Mouse (Mus musculus) midbrain, embryonic 16.5 days (tissue): ENCODE results near the gene Hs6st3. TPM values are rescaled to one million over a fixed set of nuclear protein-coding genes. Genes with fewer than 3 reads are reported as not detected.

Experiments
- ATAC-seq: fragments of 200-750 bp; cut with Nextera tagmentation; 2 replicates; pipeline ENCODE4 v1.8.0; 2017; ENCODE audit warnings: moderate TSS enrichment
- H3K27ac ChIP-seq: fragments of 300-500 bp; sonication (generic); 2 replicates; pipeline ENCODE4 v1.5.1; 2014; ENCODE audit warnings: mild to moderate bottlenecking, low read length, mixed read lengths
- H3K27me3 ChIP-seq: fragments of 300-500 bp; sonication (generic); 2 replicates; pipeline ENCODE4 v1.6.1; 2014; ENCODE audit warnings: low read depth, low read length, mixed read lengths; ENCODE audit not compliant: control insufficient read depth, insufficient read depth
- H3K36me3 ChIP-seq: fragments of 300-500 bp; sonication (generic); 2 replicates; pipeline ENCODE4 v1.6.1; 2014; ENCODE audit warnings: mild to moderate bottlenecking, low read length, moderate library complexity, mixed read lengths; ENCODE audit not compliant: control insufficient read depth, insufficient read depth
- H3K4me1 ChIP-seq: fragments of 300-500 bp; sonication (generic); 2 replicates; pipeline ENCODE4 v1.6.1; 2014; ENCODE audit warnings: mild to moderate bottlenecking, low read length, mixed read lengths; ENCODE audit not compliant: control insufficient read depth, insufficient read depth
- H3K4me2 ChIP-seq: fragments of 300-500 bp; sonication (generic); 2 replicates; pipeline ENCODE4 v1.6.1; 2014; ENCODE audit warnings: mild to moderate bottlenecking, low read length, mixed read lengths
- H3K4me3 ChIP-seq: fragments of 300-500 bp; sonication (generic); 2 replicates; pipeline ENCODE4 v1.5.1; 2014; ENCODE audit warnings: low read depth, mild to moderate bottlenecking, low read length, moderate library complexity, mixed read lengths
- H3K9ac ChIP-seq: fragments of 300-500 bp; sonication (generic); 2 replicates; pipeline ENCODE4 v1.6.1; 2014; ENCODE audit warnings: low read depth, low read length, mixed read lengths
- H3K9me3 ChIP-seq: fragments of 300-500 bp; sonication (generic); replicated peaks from 2 replicates; pipeline ENCODE4 v1.6.1; 2014; ENCODE audit warnings: mild to moderate bottlenecking, low read length, mixed read lengths; ENCODE audit not compliant: control insufficient read depth, poor library complexity, severe bottlenecking
- WGBS: fragments of 180-500 bp; shearing (Covaris S2); extraction: QIAGEN DNeasy Blood & Tissue Kit; methylation state at CpG from one replicate; pipeline ENCODE4 v1.1.7; 2014; 5-methylcytosine and 5-hydroxymethylcytosine counted together
- polyA plus RNA-seq: library from polyadenylated mRNA; unstranded; fragments of >200 nt; fragmentation: Nextera tagmentation; extraction: Ambion mirVana; gene quantifications from 2 replicates; pipeline ENCODE4 v1.2.1, GENCODE M21; 2015

Hs6st3 gene
- polyA plus RNA-seq, 1 experiment from 2014 or later = 1.3 TPM

GRCm38 (mm10) chr14:119124061-119124460 is 14.1 kb upstream of the Hs6st3 start:
- Histone ChIP-seq H3K9me3 (no peaks in the 10 kb centered on the region), H3K27ac (no peak overlapping the region; the same call in 1 of the 2 replicates), H3K4me2 (peak overlapping the region; percentile 53), H3K36me3 (no peaks in the 10 kb centered on the region), H3K27me3 (no peaks in the 10 kb centered on the region), H3K4me3 (peak overlapping the region; percentile 35; the same call in 1 of the 2 replicates), H3K4me1 (peaks cover 3% of the 10 kb centered on the region), H3K9ac (no peak overlapping the region)
- 14% methylated on average over 3 of the region's 3 CpGs for WGBS
- ATAC-seq = peak; percentile 92

GRCm38 (mm10) chr14:119125840-119126239 is 12.3 kb upstream of the Hs6st3 start:
- ATAC-seq = no peak
- WGBS = 21% methylated on average over 4 of the region's 4 CpGs

GRCm38 (mm10) chr14:119127330-119127729 is 10.8 kb upstream of the Hs6st3 start:
- no peak overlapping the region for H3K4me2 ChIP-seq
- no peak overlapping the region for H3K27ac ChIP-seq
- H3K9me3 ChIP-seq = no peaks in the 10 kb centered on the region
- H3K9ac ChIP-seq = no peak overlapping the region
- 92% methylated on average over 2 of the region's 2 CpGs for WGBS
- no peaks in the 10 kb centered on the region for H3K36me3 ChIP-seq
- H3K27me3 ChIP-seq = no peaks in the 10 kb centered on the region
- H3K4me1 ChIP-seq = peaks cover 3% of the 10 kb centered on the region
- 0 out of 2 replicates have a peak, but pooled peaks have one; percentile 16 for ATAC-seq
- H3K4me3 ChIP-seq = no peak overlapping the region

More at GRCm38 (mm10) chr14:119125840-119126239, 12.3 kb upstream of the Hs6st3 start:
- H3K36me3 ChIP-seq = no peaks in the 10 kb centered on the region
- no peaks in the 10 kb centered on the region for H3K9me3 ChIP-seq
- no peak overlapping the region for H3K4me2 ChIP-seq
- H3K27me3 ChIP-seq = no peaks in the 10 kb centered on the region
- H3K4me3 ChIP-seq = no peak overlapping the region
- H3K9ac ChIP-seq = no peak overlapping the region
- H3K27ac ChIP-seq = no peak overlapping the region
- H3K4me1 ChIP-seq = peaks cover 3% of the 10 kb centered on the region

- Histone ChIP-seq H3K27me3 (peaks cover 16% of the 10 kb centered on the region), H3K4me1 (peaks cover 7% of the 10 kb centered on the region), H3K9ac (peak overlapping the region; percentile 77), H3K36me3 (no peaks in the 10 kb centered on the region), H3K9me3 (no peaks in the 10 kb centered on the region), H3K27ac (peak overlapping the region; percentile 6; the same call in 1 of the 2 replicates), H3K4me2 (peak overlapping the region; percentile 70), H3K4me3 (peak overlapping the region; percentile 68)
- ATAC-seq = peak; percentile 90
- 0% methylated on average over 32 of the region's 38 CpGs for WGBS
Observed at GRCm38 (mm10) chr14:119137512-119137905, 632 bp upstream of the Hs6st3 start.

GRCm38 (mm10) chr14:119138786-119139100 is 602 bp downstream of the Hs6st3 start:
- H3K9ac ChIP-seq = peak overlapping the region; percentile 77
- peaks cover 15% of the 10 kb centered on the region for H3K27me3 ChIP-seq
- ATAC-seq = no peak
- no peaks in the 10 kb centered on the region for H3K36me3 ChIP-seq
- WGBS = under 1% methylated on average over 20 of the region's 20 CpGs
- peak overlapping the region; percentile 68 for H3K4me3 ChIP-seq
- H3K4me1 ChIP-seq = peaks cover 7% of the 10 kb centered on the region
- H3K4me2 ChIP-seq = peak overlapping the region; percentile 70
- H3K27ac ChIP-seq = no peak overlapping the region
- no peaks in the 10 kb centered on the region for H3K9me3 ChIP-seq

GRCm38 (mm10) chr14:119139381-119139950 is 1.3 kb downstream of the Hs6st3 start:
- Histone ChIP-seq H3K27me3 (peaks cover 12% of the 10 kb centered on the region), H3K4me1 (peaks cover 7% of the 10 kb centered on the region), H3K9me3 (no peaks in the 10 kb centered on the region), H3K4me2 (peak overlapping the region; percentile 70), H3K9ac (peak overlapping the region; percentile 77), H3K27ac (no peak overlapping the region), H3K36me3 (no peaks in the 10 kb centered on the region), H3K4me3 (peak overlapping the region; percentile 68)
- ATAC-seq = no peak
- 27% methylated on average over 9 of the region's 9 CpGs for WGBS

GRCm38 (mm10) chr14:119153088-119153487 is 14.9 kb downstream of the Hs6st3 start:
- ATAC-seq = no peak
- H3K4me1 ChIP-seq = no peaks in the 10 kb centered on the region
- H3K27me3 ChIP-seq = no peaks in the 10 kb centered on the region
- no peak overlapping the region for H3K4me3 ChIP-seq
- H3K9ac ChIP-seq = no peak overlapping the region
- no peak overlapping the region for H3K27ac ChIP-seq
- WGBS = 78% methylated on average over 2 of the region's 2 CpGs
- H3K9me3 ChIP-seq = peaks cover 6% of the 10 kb centered on the region; the same call in 1 of the 2 replicates
- H3K4me2 ChIP-seq = no peak overlapping the region
- no peaks in the 10 kb centered on the region for H3K36me3 ChIP-seq

- Histone ChIP-seq H3K4me2 (no peak overlapping the region), H3K36me3 (no peaks in the 10 kb centered on the region), H3K27me3 (no peaks in the 10 kb centered on the region), H3K9ac (no peak overlapping the region), H3K9me3 (no peaks in the 10 kb centered on the region), H3K4me1 (no peaks in the 10 kb centered on the region), H3K27ac (no peak overlapping the region), H3K4me3 (no peak overlapping the region)
- ATAC-seq = no peak
- 94% methylated on average over 9 of the region's 9 CpGs for WGBS
Observed at GRCm38 (mm10) chr14:119193905-119194304, 55.8 kb downstream of the Hs6st3 start.

GRCm38 (mm10) chr14:119203508-119203907 is 65.4 kb downstream of the Hs6st3 start:
- Histone ChIP-seq H3K9me3 (no peaks in the 10 kb centered on the region), H3K9ac (no peak overlapping the region), H3K27ac (no peak overlapping the region), H3K4me1 (no peaks in the 10 kb centered on the region), H3K27me3 (no peaks in the 10 kb centered on the region), H3K4me3 (no peak overlapping the region), H3K4me2 (no peak overlapping the region), H3K36me3 (no peaks in the 10 kb centered on the region)
- WGBS = 95% methylated on average over 7 of the region's 7 CpGs
- no peak for ATAC-seq
